Mouse (Mus musculus): ENCODE measurements around the gene Cby1. TPM values are rescaled to one million over a fixed set of nuclear protein-coding genes. Genes with fewer than 3 reads are reported as not detected.

Cby1 gene
- polyA plus RNA-seq, 1 experiment from 2014 or later, result 65.6 TPM

- H3K36me3 ChIP-seq, result no peaks in the 10 kb centered on the region
- H3K4me2 ChIP-seq, result no peak overlapping the region
- no peaks in the 10 kb centered on the region for H3K27me3 ChIP-seq
- no peaks in the 10 kb centered on the region for H3K9me3 ChIP-seq
- H3K27ac ChIP-seq, result no peak overlapping the region
- no peak for ATAC-seq (ENCODE audit: borderline replicate concordance, extremely low read depth, low FRiP score, low TSS enrichment)
- H3K4me3 ChIP-seq, result no peak overlapping the region
- H3K9ac ChIP-seq, result no peak overlapping the region
- peaks cover 43% of the 10 kb centered on the region for H3K4me1 ChIP-seq
- 79% methylated on average over 6 of the region's 6 CpGs for WGBS
Measured at GRCm38 (mm10) chr15:79683146-79683545, 24.1 kb downstream of the Cby1 start.

DNA sequence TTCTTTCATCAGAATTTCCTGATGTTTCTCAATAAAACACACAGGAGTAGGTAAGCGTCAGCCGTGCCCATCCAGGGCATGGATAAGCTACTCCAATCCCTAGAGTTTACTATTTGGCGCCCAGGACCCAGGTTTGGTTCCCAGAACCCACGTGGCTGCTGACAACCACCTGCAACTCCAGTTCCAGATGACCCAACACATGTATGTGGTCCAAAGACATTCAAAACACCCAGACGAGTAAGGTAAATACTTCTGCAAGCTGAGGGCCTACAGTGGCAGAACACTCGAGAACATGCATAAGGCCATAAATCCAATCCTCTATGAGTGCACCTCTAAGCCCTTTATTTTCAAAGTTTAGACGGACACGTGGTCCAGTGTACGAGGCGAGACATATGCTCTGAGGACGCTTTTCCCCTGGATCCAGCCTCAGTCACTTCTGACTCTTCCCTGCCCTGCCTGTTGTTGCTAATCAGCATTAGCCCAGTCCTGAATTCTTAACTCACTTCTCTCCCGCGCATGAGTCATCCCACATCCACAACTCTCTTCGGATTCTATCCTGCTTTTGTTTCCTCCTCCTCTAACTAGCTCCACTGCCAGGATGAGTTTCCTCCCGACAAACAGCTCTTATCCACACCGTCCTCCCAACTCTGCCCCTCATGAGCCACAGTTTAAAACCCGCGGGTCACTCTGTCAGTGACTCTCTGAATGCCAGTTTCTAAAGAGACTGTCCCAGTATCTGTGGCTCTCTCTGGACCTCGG lies 24.9 kb downstream of the Cby1 start:
- 0 out of 2 replicates have a peak overlapping the region, but pooled peaks have one; percentile 2 for H3K9ac ChIP-seq
- no peak overlapping the region for H3K27ac ChIP-seq
- H3K9me3 ChIP-seq, result no peaks in the 10 kb centered on the region
- peaks cover 48% of the 10 kb centered on the region for H3K4me1 ChIP-seq
- ATAC-seq (ENCODE audit: borderline replicate concordance, extremely low read depth, low FRiP score, low TSS enrichment), result no peak
- no peak overlapping the region for H3K4me3 ChIP-seq
- H3K36me3 ChIP-seq, result no peaks in the 10 kb centered on the region
- 62% methylated on average over 19 of the region's 19 CpGs for WGBS
- H3K27me3 ChIP-seq, result no peaks in the 10 kb centered on the region
- H3K4me2 ChIP-seq, result peak overlapping the region; percentile 81

DNA sequence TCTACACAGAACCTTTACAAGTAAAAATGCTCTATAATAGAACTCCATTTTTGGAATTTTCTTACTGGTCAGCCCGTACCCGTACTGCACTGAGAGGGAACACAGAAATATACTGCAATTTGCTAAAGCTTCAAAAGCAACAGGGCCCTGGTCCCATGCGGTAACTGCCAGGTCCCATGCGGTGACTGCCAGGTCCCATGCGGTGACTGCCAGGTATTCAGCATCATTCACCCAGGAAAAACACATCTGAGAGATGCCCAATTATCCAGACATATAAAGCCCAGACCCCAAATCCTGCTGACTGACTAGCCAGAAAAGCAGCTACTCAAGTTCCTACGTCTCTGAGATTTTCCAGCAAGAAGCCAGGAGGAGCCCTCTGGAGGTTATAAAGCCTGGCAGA lies 25.6 kb downstream of the Cby1 start:
- Histone ChIP-seq H3K4me3 (peak overlapping the region; percentile 86), H3K9ac (peak overlapping the region; percentile 25; the same call in 1 of the 2 replicates), H3K4me2 (peak overlapping the region; percentile 81), H3K36me3 (no peaks in the 10 kb centered on the region), H3K27ac (no peak overlapping the region), H3K27me3 (no peaks in the 10 kb centered on the region), H3K4me1 (peaks cover 51% of the 10 kb centered on the region), H3K9me3 (no peaks in the 10 kb centered on the region)
- ATAC-seq (ENCODE audit: borderline replicate concordance, extremely low read depth, low FRiP score, low TSS enrichment), result no peak
- 81% methylated on average over 6 of the region's 6 CpGs for WGBS

- Histone ChIP-seq H3K27me3 (no peaks in the 10 kb centered on the region), H3K4me3 (peak overlapping the region; percentile 86), H3K9ac (peak overlapping the region; percentile 25; the same call in 1 of the 2 replicates), H3K27ac (no peak overlapping the region), H3K9me3 (no peaks in the 10 kb centered on the region), H3K4me2 (peak overlapping the region; percentile 81), H3K4me1 (peaks cover 56% of the 10 kb centered on the region), H3K36me3 (no peaks in the 10 kb centered on the region)
- 14% methylated on average over 6 of the region's 6 CpGs for WGBS
- no peak for ATAC-seq (ENCODE audit: borderline replicate concordance, extremely low read depth, low FRiP score, low TSS enrichment)
Measured at GRCm38 (mm10) chr15:79685141-79685641, 26.2 kb downstream of the Cby1 start.

DNA sequence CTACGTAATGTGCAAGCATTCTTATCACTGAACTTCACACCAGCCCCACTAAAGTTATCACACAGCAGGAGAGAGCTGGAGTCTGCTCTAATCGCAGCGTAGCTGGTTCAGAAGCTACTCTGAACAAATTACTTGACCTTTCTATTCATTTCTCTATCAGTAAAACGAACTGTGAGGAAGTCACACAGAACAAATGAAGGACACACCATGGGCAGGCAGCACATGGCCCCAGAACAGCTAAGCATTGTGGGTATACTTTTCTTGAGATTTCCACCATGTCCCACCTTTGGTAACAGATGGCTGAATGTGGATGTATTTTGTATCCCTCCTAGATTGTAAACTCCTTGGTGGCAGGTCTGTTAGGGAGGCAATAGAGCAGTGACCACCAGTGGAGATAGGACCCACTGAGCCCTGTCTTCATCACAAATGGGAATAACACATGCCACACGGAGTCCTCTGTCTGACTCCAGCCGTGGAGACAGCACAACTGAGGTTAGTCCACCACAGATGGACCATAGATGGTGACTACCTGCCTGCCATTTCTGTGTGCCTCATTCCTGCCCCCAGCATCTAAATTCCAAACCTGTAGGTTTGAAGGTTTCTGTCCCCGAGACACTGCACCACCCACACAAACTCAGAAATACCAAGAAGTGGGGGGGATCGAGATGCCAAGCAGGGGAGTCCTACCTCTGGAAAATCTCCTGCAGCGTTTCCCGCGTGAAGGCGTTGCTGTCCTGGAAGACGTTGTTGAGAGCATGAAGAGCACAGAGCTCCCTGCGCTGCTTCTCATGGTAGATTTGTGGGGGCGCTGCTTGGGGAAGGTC lies 27.3 kb downstream of the Cby1 start:
- Histone ChIP-seq H3K27ac (no peak overlapping the region), H3K4me2 (peak overlapping the region; percentile 81), H3K36me3 (no peaks in the 10 kb centered on the region), H3K9ac (peak overlapping the region; percentile 92), H3K4me1 (peaks cover 56% of the 10 kb centered on the region), H3K4me3 (peak overlapping the region; percentile 86), H3K27me3 (no peaks in the 10 kb centered on the region), H3K9me3 (no peaks in the 10 kb centered on the region)
- ATAC-seq (ENCODE audit: borderline replicate concordance, extremely low read depth, low FRiP score, low TSS enrichment), result no peak
- WGBS, result 4% methylated on average over 15 of the region's 15 CpGs

GRCm38 (mm10) chr15:79687175-79687574 lies 28.2 kb downstream of the Cby1 start:
- H3K4me3 ChIP-seq, result peak overlapping the region; percentile 86
- H3K27ac ChIP-seq, result peak overlapping the region; percentile 98
- H3K9ac ChIP-seq, result peak overlapping the region; percentile 92
- under 1% methylated on average over 28 of the region's 33 CpGs for WGBS
- no peaks in the 10 kb centered on the region for H3K36me3 ChIP-seq
- peak overlapping the region; percentile 81 for H3K4me2 ChIP-seq
- ATAC-seq (ENCODE audit: borderline replicate concordance, extremely low read depth, low FRiP score, low TSS enrichment), result no peak
- peaks cover 63% of the 10 kb centered on the region for H3K4me1 ChIP-seq
- no peaks in the 10 kb centered on the region for H3K9me3 ChIP-seq
- H3K27me3 ChIP-seq, result no peaks in the 10 kb centered on the region

- H3K27ac ChIP-seq, result peak within 1 kb of the TSS; percentile 98
- H3K27me3 ChIP-seq, result no peaks in the 10 kb centered on the region
- H3K36me3 ChIP-seq, result no peaks in the 10 kb centered on the region
- peak within 1 kb of the TSS; percentile 81 for H3K4me2 ChIP-seq
- ATAC-seq (ENCODE audit: borderline replicate concordance, extremely low read depth, low FRiP score, low TSS enrichment), result peak; percentile 78
- WGBS, result 1% methylated on average over 69 of the region's 72 CpGs
- H3K9me3 ChIP-seq, result no peaks in the 10 kb centered on the region
- H3K4me1 ChIP-seq, result peaks cover 63% of the 10 kb centered on the region
- H3K9ac ChIP-seq, result peak within 1 kb of the TSS; percentile 92
- peak within 1 kb of the TSS; percentile 86 for H3K4me3 ChIP-seq
Measured at GRCm38 (mm10) chr15:79687646-79688267, 28.8 kb downstream of the Cby1 start, which contains the start of gene Josd1. Josd1 (minus strand) TSS chr15:79687919.

GRCm38 (mm10) chr15:79688268-79688956 lies 29.4 kb downstream of the Cby1 start:
- Histone ChIP-seq H3K36me3 (no peaks in the 10 kb centered on the region), H3K4me1 (peaks cover 60% of the 10 kb centered on the region), H3K9me3 (no peaks in the 10 kb centered on the region), H3K9ac (peak overlapping the region; percentile 92), H3K4me2 (peak overlapping the region; percentile 81), H3K27ac (peak overlapping the region; percentile 98), H3K27me3 (no peaks in the 10 kb centered on the region), H3K4me3 (peak overlapping the region; percentile 86)
- ATAC-seq (ENCODE audit: borderline replicate concordance, extremely low read depth, low FRiP score, low TSS enrichment), result no peak
- WGBS, result 4% methylated on average over 8 of the region's 8 CpGs

DNA sequence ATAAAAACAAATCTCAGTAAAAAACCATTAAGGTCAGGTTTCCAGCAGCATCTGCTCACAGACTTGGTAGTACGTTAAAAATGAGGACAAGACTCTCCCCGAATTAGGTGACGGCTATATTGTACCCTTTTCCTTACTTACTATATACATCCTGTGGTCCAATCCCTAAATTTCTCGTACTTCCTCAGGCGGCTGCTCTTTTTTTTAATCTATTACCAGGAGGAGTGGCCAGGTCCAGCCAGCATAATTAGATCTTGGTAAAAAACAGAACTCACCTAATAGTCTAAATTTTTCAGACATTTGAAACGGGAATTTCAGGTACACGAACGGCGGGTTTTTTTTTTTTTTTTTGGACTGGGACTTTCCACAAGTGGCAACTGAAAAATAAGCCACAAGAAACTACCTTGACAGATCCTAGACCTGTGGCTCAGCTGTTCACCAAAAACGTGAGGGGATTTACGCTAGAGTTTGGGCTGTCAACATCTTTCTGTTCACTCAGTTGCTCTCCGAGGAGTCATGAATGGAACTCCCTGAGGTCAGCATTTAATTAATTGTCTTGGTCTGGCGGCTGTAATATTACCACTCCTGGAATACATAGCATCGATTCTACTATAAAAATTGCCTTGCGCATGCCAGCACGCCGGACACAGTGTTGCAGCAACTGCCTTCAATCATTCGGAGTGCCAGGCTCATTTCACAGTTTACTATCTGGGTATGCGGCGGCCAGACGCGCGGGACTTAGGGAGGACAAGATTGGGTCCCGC lies 30.8 kb downstream of the Cby1 start:
- Histone ChIP-seq H3K27me3 (no peaks in the 10 kb centered on the region), H3K27ac (peak overlapping the region; percentile 39; the same call in 1 of the 2 replicates), H3K4me3 (peak overlapping the region; percentile 93), H3K4me1 (peaks cover 50% of the 10 kb centered on the region), H3K4me2 (peak overlapping the region; percentile 81), H3K9ac (peak overlapping the region; percentile 39), H3K36me3 (no peaks in the 10 kb centered on the region), H3K9me3 (no peaks in the 10 kb centered on the region)
- no peak for ATAC-seq (ENCODE audit: borderline replicate concordance, extremely low read depth, low FRiP score, low TSS enrichment)
- 10% methylated on average over 24 of the region's 24 CpGs for WGBS

- Histone ChIP-seq H3K36me3 (0 out of 2 replicates have a peak, but pooled peaks cover 2% of the 10 kb centered on the region), H3K27ac (peak within 1 kb of the TSS; percentile 68), H3K27me3 (no peaks in the 10 kb centered on the region), H3K4me1 (peaks cover 43% of the 10 kb centered on the region), H3K9ac (peak within 1 kb of the TSS; percentile 91), H3K4me3 (peak within 1 kb of the TSS; percentile 93), H3K9me3 (no peaks in the 10 kb centered on the region), H3K4me2 (peak within 1 kb of the TSS; percentile 98)
- under 1% methylated on average over 45 of the region's 45 CpGs for WGBS
- ATAC-seq (ENCODE audit: borderline replicate concordance, extremely low read depth, low FRiP score, low TSS enrichment), result peak; percentile 95
Measured at GRCm38 (mm10) chr15:79690426-79691022, 31.5 kb downstream of the Cby1 start, which contains the start of gene Gtpbp1. Gtpbp1 (plus strand) TSS chr15:79690845.

Data from lung, embryonic 15.5 days (tissue).